Mouse (Mus musculus): Measurements from ENCODE around the gene Pou6f1. TPM values are rescaled to one million over a fixed set of nuclear protein-coding genes. Genes with fewer than 3 reads are reported as not detected.
"Not testable (repeated sequence)": the region's sequence is repeated elsewhere in the genome, so short reads cannot be mapped to it uniquely, and the experiment has no call there.

Pou6f1 gene
- polyA plus RNA-seq, 1 experiment from 2014 or later: 4.3 TPM

- H3K9me3 ChIP-seq: no peaks in the 10 kb centered on the region
- 1% methylated on average over 40 of the region's 43 CpGs for WGBS
- peak overlapping the region; percentile 75 for H3K9ac ChIP-seq
Observed at GRCm38 (mm10) chr15:100615825-100616220, 16.0 kb upstream of the Pou6f1 start.

GRCm38 (mm10) chr15:100614996-100615824, 15.4 kb upstream of the Pou6f1 start, which contains the start of gene Dazap2:
Gene Dazap2 (plus strand): TSS chr15:100615349.
- peak within 1 kb of the TSS; percentile 96 for H3K27ac ChIP-seq
- H3K4me3 ChIP-seq: peak within 1 kb of the TSS; percentile 74
- no peaks in the 10 kb centered on the region for H3K9me3 ChIP-seq
- peak; percentile 92 for ATAC-seq (ENCODE audit: borderline replicate concordance, extremely low read depth, low FRiP score, low TSS enrichment)
- peak within 1 kb of the TSS; percentile 75 for H3K9ac ChIP-seq
- peaks cover 24% of the 10 kb centered on the region for H3K36me3 ChIP-seq
- H3K27me3 ChIP-seq: no peaks in the 10 kb centered on the region
- H3K4me2 ChIP-seq: peak within 1 kb of the TSS; percentile 85
- H3K4me1 ChIP-seq: peaks cover 17% of the 10 kb centered on the region
- WGBS: under 1% methylated on average over 76 of the region's 99 CpGs

More at GRCm38 (mm10) chr15:100615825-100616220, 16.0 kb upstream of the Pou6f1 start:
- peak overlapping the region; percentile 96 for H3K27ac ChIP-seq
- peak overlapping the region; percentile 74 for H3K4me3 ChIP-seq
- H3K4me1 ChIP-seq: peaks cover 17% of the 10 kb centered on the region
- H3K27me3 ChIP-seq: no peaks in the 10 kb centered on the region
- ATAC-seq (ENCODE audit: borderline replicate concordance, extremely low read depth, low FRiP score, low TSS enrichment): peak; percentile 85
- peaks cover 30% of the 10 kb centered on the region for H3K36me3 ChIP-seq
- peak overlapping the region; percentile 78 for H3K4me2 ChIP-seq

GRCm38 (mm10) chr15:100614218-100614995, 14.6 kb upstream of the Pou6f1 start:
- ATAC-seq (ENCODE audit: borderline replicate concordance, extremely low read depth, low FRiP score, low TSS enrichment): no peak; the same call in none of the 2 replicates
- Histone ChIP-seq H3K27ac (peak overlapping the region; percentile 69), H3K4me1 (peaks cover 17% of the 10 kb centered on the region), H3K36me3 (peaks cover 16% of the 10 kb centered on the region), H3K9ac (peak overlapping the region; percentile 28), H3K4me3 (peak overlapping the region; percentile 74), H3K4me2 (peak overlapping the region; percentile 85), H3K9me3 (no peaks in the 10 kb centered on the region), H3K27me3 (no peaks in the 10 kb centered on the region)
- 6% methylated on average over 43 of the region's 43 CpGs for WGBS

- no peak for ATAC-seq (ENCODE audit: borderline replicate concordance, extremely low read depth, low FRiP score, low TSS enrichment)
- Histone ChIP-seq H3K9ac (0 out of 2 replicates have a peak overlapping the region, but pooled peaks have one; percentile 5), H3K36me3 (peaks cover 8% of the 10 kb centered on the region), H3K27me3 (no peaks in the 10 kb centered on the region), H3K27ac (no peak overlapping the region), H3K9me3 (no peaks in the 10 kb centered on the region), H3K4me3 (peak overlapping the region; percentile 25), H3K4me1 (peaks cover 17% of the 10 kb centered on the region), H3K4me2 (peak overlapping the region; percentile 50)
- 8% methylated on average over 16 of the region's 16 CpGs for WGBS
Observed at GRCm38 (mm10) chr15:100613584-100613983, 13.8 kb upstream of the Pou6f1 start.

- H3K36me3 ChIP-seq: no peaks in the 10 kb centered on the region
- H3K27me3 ChIP-seq: no peaks in the 10 kb centered on the region
- WGBS: 54% methylated on average over 2 of the region's 2 CpGs
- no peaks in the 10 kb centered on the region for H3K9me3 ChIP-seq
- H3K27ac ChIP-seq: no peak overlapping the region
- peaks cover 17% of the 10 kb centered on the region for H3K4me1 ChIP-seq
- ATAC-seq (ENCODE audit: borderline replicate concordance, extremely low read depth, low FRiP score, low TSS enrichment): no peak
- no peak overlapping the region for H3K4me2 ChIP-seq
- H3K9ac ChIP-seq: no peak overlapping the region
- no peak overlapping the region for H3K4me3 ChIP-seq
Observed at GRCm38 (mm10) chr15:100612432-100612831, 12.6 kb upstream of the Pou6f1 start.

GRCm38 (mm10) chr15:100611951-100612350, 12.2 kb upstream of the Pou6f1 start:
- H3K4me1 ChIP-seq: peaks cover 17% of the 10 kb centered on the region
- WGBS: 79% methylated on average over 7 of the region's 7 CpGs

GRCm38 (mm10) chr15:100606677-100607076, 6.9 kb upstream of the Pou6f1 start:
- not testable (repeated sequence) for ATAC-seq (ENCODE audit: borderline replicate concordance, extremely low read depth, low FRiP score, low TSS enrichment); H3K4me3 ChIP-seq; H3K36me3 ChIP-seq; H3K9ac ChIP-seq; H3K9me3 ChIP-seq; H3K4me2 ChIP-seq; H3K27ac ChIP-seq
- Histone ChIP-seq H3K4me1 (peaks cover 12% of the 10 kb centered on the region), H3K27me3 (peaks cover 18% of the 10 kb centered on the region)
- WGBS: 85% methylated on average over 8 of the region's 8 CpGs

More at GRCm38 (mm10) chr15:100611951-100612350, 12.2 kb upstream of the Pou6f1 start:
- H3K9me3 ChIP-seq: no peaks in the 10 kb centered on the region
- H3K36me3 ChIP-seq: no peaks in the 10 kb centered on the region
- ATAC-seq (ENCODE audit: borderline replicate concordance, extremely low read depth, low FRiP score, low TSS enrichment): no peak
- no peak overlapping the region for H3K4me3 ChIP-seq
- H3K9ac ChIP-seq: no peak overlapping the region
- H3K27ac ChIP-seq: no peak overlapping the region
- no peak overlapping the region for H3K4me2 ChIP-seq
- H3K27me3 ChIP-seq: no peaks in the 10 kb centered on the region

- peaks cover 34% of the 10 kb centered on the region for H3K27me3 ChIP-seq
- 35% methylated on average over 3 of the region's 3 CpGs for WGBS
- H3K4me2 ChIP-seq: no peak overlapping the region
- peaks cover 32% of the 10 kb centered on the region for H3K4me1 ChIP-seq
- H3K4me3 ChIP-seq: no peak overlapping the region
- H3K9ac ChIP-seq: no peak overlapping the region
- no peak for ATAC-seq (ENCODE audit: borderline replicate concordance, extremely low read depth, low FRiP score, low TSS enrichment)
- H3K36me3 ChIP-seq: no peaks in the 10 kb centered on the region
- H3K27ac ChIP-seq: no peak overlapping the region
- no peaks in the 10 kb centered on the region for H3K9me3 ChIP-seq
Observed at GRCm38 (mm10) chr15:100601669-100602068, 1.9 kb upstream of the Pou6f1 start.

- H3K4me2 ChIP-seq: peak overlapping the region; percentile 99
- peak overlapping the region; percentile 10; the same call in 1 of the 2 replicates for H3K9ac ChIP-seq
- no peak overlapping the region for H3K27ac ChIP-seq
- 19% methylated on average over 21 of the region's 21 CpGs for WGBS
- H3K36me3 ChIP-seq: no peaks in the 10 kb centered on the region
- peaks cover 34% of the 10 kb centered on the region for H3K27me3 ChIP-seq
- H3K9me3 ChIP-seq: no peaks in the 10 kb centered on the region
- H3K4me3 ChIP-seq: peak overlapping the region; percentile 92
- ATAC-seq (ENCODE audit: borderline replicate concordance, extremely low read depth, low FRiP score, low TSS enrichment): no peak
- peaks cover 32% of the 10 kb centered on the region for H3K4me1 ChIP-seq
Observed at GRCm38 (mm10) chr15:100600696-100601272, 1.0 kb upstream of the Pou6f1 start.

- Histone ChIP-seq H3K36me3 (no peaks in the 10 kb centered on the region), H3K4me2 (peak overlapping the region; percentile 99), H3K4me1 (peaks cover 32% of the 10 kb centered on the region), H3K4me3 (peak overlapping the region; percentile 92), H3K27ac (peak overlapping the region; percentile 33; the same call in 1 of the 2 replicates), H3K27me3 (peaks cover 28% of the 10 kb centered on the region), H3K9me3 (no peaks in the 10 kb centered on the region), H3K9ac (peak overlapping the region; percentile 79)
- ATAC-seq (ENCODE audit: borderline replicate concordance, extremely low read depth, low FRiP score, low TSS enrichment): peak; percentile 66
- WGBS: 1% methylated on average over 34 of the region's 35 CpGs
Observed at GRCm38 (mm10) chr15:100600047-100600695, 387 bp upstream of the Pou6f1 start.

GRCm38 (mm10) chr15:100598883-100599275, 905 bp downstream of the Pou6f1 start:
- H3K4me2 ChIP-seq: peak overlapping the region; percentile 99
- no peaks in the 10 kb centered on the region for H3K9me3 ChIP-seq
- H3K27me3 ChIP-seq: peaks cover 27% of the 10 kb centered on the region
- peak overlapping the region; percentile 79 for H3K9ac ChIP-seq
- peak overlapping the region; percentile 62 for H3K27ac ChIP-seq
- H3K4me1 ChIP-seq: peaks cover 23% of the 10 kb centered on the region
- no peaks in the 10 kb centered on the region for H3K36me3 ChIP-seq
- no peak; the same call in 1 of the 2 replicates for ATAC-seq (ENCODE audit: borderline replicate concordance, extremely low read depth, low FRiP score, low TSS enrichment)
- peak overlapping the region; percentile 92 for H3K4me3 ChIP-seq
- under 1% methylated on average over 12 of the region's 12 CpGs for WGBS
